Mouse (Mus musculus) stomach, embryonic 16.5 days (tissue): ENCODE data around the gene Tmem247. TPM values are rescaled to one million over a fixed set of nuclear protein-coding genes. Genes with fewer than 3 reads are reported as not detected.

Source experiments
- ATAC-seq: fragments of 200-750 bp; cut with Nextera tagmentation; 2 replicates; pipeline ENCODE4 v1.8.0; 2017; ENCODE audit warnings: moderate number of reproducible peaks, moderate TSS enrichment; ENCODE audit not compliant: insufficient read depth, low FRiP score
- H3K27ac ChIP-seq: fragments of 300-500 bp; sonication (generic); 2 replicates; pipeline ENCODE4 v1.5.1; 2014; ENCODE audit warnings: low read length
- H3K27me3 ChIP-seq: fragments of 300-500 bp; sonication (generic); 2 replicates; pipeline ENCODE4 v1.6.1; 2014; ENCODE audit warnings: low read length, control low read depth, mixed read lengths; ENCODE audit not compliant: control insufficient read depth, insufficient read depth
- H3K36me3 ChIP-seq: fragments of 300-500 bp; sonication (generic); 2 replicates; pipeline ENCODE4 v1.6.1; 2014; ENCODE audit warnings: low read length; ENCODE audit not compliant: control insufficient read depth, insufficient read depth
- H3K4me1 ChIP-seq: fragments of 300-500 bp; sonication (generic); 2 replicates; pipeline ENCODE4 v1.6.1; 2014; ENCODE audit warnings: low read length, control low read depth, mixed read lengths; ENCODE audit not compliant: control insufficient read depth, insufficient read depth
- H3K4me2 ChIP-seq: fragments of 300-500 bp; sonication (generic); 2 replicates; pipeline ENCODE4 v1.6.1; 2014; ENCODE audit warnings: low read depth, low read length, mixed read lengths
- H3K4me3 ChIP-seq: fragments of 300-500 bp; sonication (generic); replicated peaks from 2 replicates; pipeline ENCODE4 v1.5.1; 2014; ENCODE audit warnings: mild to moderate bottlenecking, low read length
- H3K9ac ChIP-seq: fragments of 300-500 bp; sonication (generic); 2 replicates; pipeline ENCODE4 v1.6.1; 2014; ENCODE audit warnings: low read length
- H3K9me3 ChIP-seq: fragments of 300-500 bp; sonication (generic); replicated peaks from 2 replicates; pipeline ENCODE4 v1.6.1; 2016; ENCODE audit warnings: low read length, control low read depth; ENCODE audit not compliant: control insufficient read depth
- WGBS: fragments of 180-500 bp; shearing (Covaris S2); extraction: QIAGEN DNeasy Blood & Tissue Kit; methylation state at CpG from one replicate; pipeline ENCODE4 v1.1.7; 2014; 5-methylcytosine and 5-hydroxymethylcytosine counted together
- polyA plus RNA-seq: library from polyadenylated mRNA; unstranded; fragments of >200 nt; fragmentation: Nextera tagmentation; extraction: Ambion mirVana; gene quantifications from 2 replicates; pipeline ENCODE4 v1.2.1, GENCODE M21; 2015

The Tmem247 gene
- polyA plus RNA-seq = not detected in 2 replicates

DNA sequence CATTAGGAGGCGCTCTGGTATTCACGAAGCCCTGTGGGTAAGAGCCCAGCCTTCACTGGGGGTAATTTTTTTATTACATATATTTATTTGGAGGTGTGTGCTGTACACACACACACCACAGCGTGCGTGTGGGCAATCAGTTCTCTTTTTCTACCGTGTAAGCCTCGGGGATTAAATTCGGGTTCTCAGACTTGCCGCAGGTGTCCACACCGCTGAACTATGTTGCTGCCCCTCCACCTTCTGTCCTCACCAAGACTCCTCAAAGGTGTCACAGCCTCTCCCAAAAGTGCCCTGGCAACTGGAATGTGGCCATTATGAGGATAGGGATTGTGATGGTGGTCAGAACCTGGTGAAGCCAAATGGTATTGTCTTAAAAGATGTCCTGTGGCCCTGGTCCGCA is at the start of gene Tmem247:
Tmem247 (plus strand) TSS at position 301 of the 400 bp plus-strand sequence.
- Histone ChIP-seq H3K27ac (no peak within 1 kb of the TSS), H3K27me3 (no peaks in the 10 kb centered on the region), H3K9ac (no peak within 1 kb of the TSS), H3K36me3 (no peaks in the 10 kb centered on the region), H3K4me1 (no peaks in the 10 kb centered on the region), H3K4me3 (no peak within 1 kb of the TSS), H3K9me3 (no peaks in the 10 kb centered on the region), H3K4me2 (no peak within 1 kb of the TSS)
- WGBS = 86% methylated on average over 10 of the region's 10 CpGs
- ATAC-seq = no peak

DNA sequence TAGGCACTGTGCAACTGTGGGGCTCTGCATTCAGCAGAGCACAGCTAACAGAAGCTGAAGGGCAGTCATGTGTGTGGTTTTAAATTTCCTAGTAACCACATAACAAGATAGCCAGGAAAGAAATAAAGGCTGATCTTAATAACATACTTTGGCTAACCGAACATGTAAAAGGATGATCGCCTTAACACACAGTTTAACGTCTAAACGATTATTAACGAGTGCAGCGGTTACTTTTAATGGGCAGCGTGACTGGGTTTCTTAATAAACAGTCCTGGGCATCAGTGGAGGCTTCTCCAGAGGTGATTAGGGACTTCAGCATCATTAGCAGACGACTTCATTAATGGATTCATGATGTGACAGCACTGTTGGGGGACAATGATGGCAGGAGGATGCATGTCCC is 46.6 kb upstream of the Tmem247 start:
- Histone ChIP-seq H3K27ac (no peak overlapping the region), H3K36me3 (no peaks in the 10 kb centered on the region), H3K9me3 (no peaks in the 10 kb centered on the region), H3K4me2 (no peak overlapping the region), H3K4me1 (no peaks in the 10 kb centered on the region), H3K27me3 (no peaks in the 10 kb centered on the region), H3K9ac (no peak overlapping the region), H3K4me3 (no peak overlapping the region)
- no peak for ATAC-seq
- WGBS = 86% methylated on average over 8 of the region's 8 CpGs

- Histone ChIP-seq H3K9me3 (no peaks in the 10 kb centered on the region), H3K27ac (no peak overlapping the region), H3K4me3 (no peak overlapping the region), H3K36me3 (no peaks in the 10 kb centered on the region), H3K4me1 (no peaks in the 10 kb centered on the region), H3K27me3 (no peaks in the 10 kb centered on the region), H3K9ac (no peak overlapping the region), H3K4me2 (no peak overlapping the region)
- 60% methylated on average over 6 of the region's 6 CpGs for whole genome bisulfite sequencing
- no peak for ATAC-seq
These were observed 44.5 kb upstream of the Tmem247 start for GRCm38 (mm10) chr17:86872643-86873042.

- no peak overlapping the region for H3K4me2 ChIP-seq
- no peaks in the 10 kb centered on the region for H3K36me3 ChIP-seq
- ATAC-seq = peak; percentile 29; the same call in 1 of the 2 replicates
- no peaks in the 10 kb centered on the region for H3K27me3 ChIP-seq
- 66% methylated on average over 9 of the region's 9 CpGs for WGBS
- H3K4me3 ChIP-seq = no peak overlapping the region
- no peak overlapping the region for H3K27ac ChIP-seq
- H3K4me1 ChIP-seq = no peaks in the 10 kb centered on the region
- H3K9ac ChIP-seq = no peak overlapping the region
- H3K9me3 ChIP-seq = no peaks in the 10 kb centered on the region
These were observed 40.2 kb upstream of the Tmem247 start for GRCm38 (mm10) chr17:86876940-86877339.

- no peak overlapping the region for H3K4me3 ChIP-seq
- no peak for ATAC-seq
- H3K4me2 ChIP-seq = no peak overlapping the region
- H3K4me1 ChIP-seq = no peaks in the 10 kb centered on the region
- H3K9ac ChIP-seq = no peak overlapping the region
- 64% methylated on average over 2 of the region's 2 CpGs for WGBS
- H3K36me3 ChIP-seq = no peaks in the 10 kb centered on the region
- H3K9me3 ChIP-seq = no peaks in the 10 kb centered on the region
- no peak overlapping the region for H3K27ac ChIP-seq
- H3K27me3 ChIP-seq = no peaks in the 10 kb centered on the region
These were observed 39.4 kb upstream of the Tmem247 start for GRCm38 (mm10) chr17:86877747-86878146.

- H3K9me3 ChIP-seq = no peaks in the 10 kb centered on the region
- H3K27ac ChIP-seq = no peak overlapping the region
- no peaks in the 10 kb centered on the region for H3K27me3 ChIP-seq
- H3K36me3 ChIP-seq = no peaks in the 10 kb centered on the region
- no peak overlapping the region for H3K4me2 ChIP-seq
- 89% methylated on average over 10 of the region's 10 CpGs for WGBS
- no peaks in the 10 kb centered on the region for H3K4me1 ChIP-seq
- H3K4me3 ChIP-seq = no peak overlapping the region
- H3K9ac ChIP-seq = no peak overlapping the region
- ATAC-seq = no peak
These were observed 37.1 kb upstream of the Tmem247 start for GRCm38 (mm10) chr17:86880056-86880455.

- WGBS = 72% methylated on average over 4 of the region's 4 CpGs
- no peak overlapping the region for H3K9ac ChIP-seq
- no peak overlapping the region for H3K4me3 ChIP-seq
- H3K36me3 ChIP-seq = no peaks in the 10 kb centered on the region
- no peak overlapping the region for H3K27ac ChIP-seq
- no peaks in the 10 kb centered on the region for H3K27me3 ChIP-seq
- ATAC-seq = no peak
- H3K9me3 ChIP-seq = no peaks in the 10 kb centered on the region
- H3K4me2 ChIP-seq = no peak overlapping the region
- no peaks in the 10 kb centered on the region for H3K4me1 ChIP-seq
These were observed 36.6 kb upstream of the Tmem247 start for GRCm38 (mm10) chr17:86880461-86881044.

DNA sequence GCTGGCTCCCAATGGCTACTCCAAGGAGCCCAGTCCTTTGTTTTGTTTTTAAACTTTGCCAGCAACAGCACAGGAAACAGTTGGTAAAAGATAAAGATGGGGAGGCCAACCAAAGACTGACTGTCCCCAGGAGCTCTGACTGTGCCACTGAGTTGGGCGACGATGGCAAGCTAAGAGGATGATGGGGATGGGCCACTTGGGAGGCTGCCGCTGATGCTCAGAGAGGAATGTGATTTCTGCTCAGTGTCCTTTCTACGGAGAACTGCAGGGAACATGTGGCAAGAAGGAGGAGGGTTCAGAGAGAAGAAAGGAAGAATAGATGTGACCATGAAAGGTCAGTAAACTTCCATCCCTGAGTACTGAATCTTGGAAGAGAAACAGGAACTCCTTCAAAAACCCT is 22.0 kb upstream of the Tmem247 start:
- no peak for ATAC-seq
- no peak overlapping the region for H3K4me2 ChIP-seq
- 79% methylated on average over 4 of the region's 4 CpGs for WGBS
- H3K27me3 ChIP-seq = no peaks in the 10 kb centered on the region
- H3K9me3 ChIP-seq = no peaks in the 10 kb centered on the region
- no peaks in the 10 kb centered on the region for H3K36me3 ChIP-seq
- no peaks in the 10 kb centered on the region for H3K4me1 ChIP-seq
- H3K27ac ChIP-seq = no peak overlapping the region
- no peak overlapping the region for H3K4me3 ChIP-seq
- H3K9ac ChIP-seq = no peak overlapping the region

GRCm38 (mm10) chr17:86897486-86898165 is 19.5 kb upstream of the Tmem247 start:
- WGBS = 92% methylated on average over 6 of the region's 6 CpGs
- Histone ChIP-seq H3K27me3 (no peaks in the 10 kb centered on the region), H3K27ac (no peak overlapping the region), H3K4me3 (no peak overlapping the region), H3K36me3 (no peaks in the 10 kb centered on the region), H3K4me1 (no peaks in the 10 kb centered on the region), H3K9ac (no peak overlapping the region), H3K4me2 (no peak overlapping the region), H3K9me3 (no peaks in the 10 kb centered on the region)
- ATAC-seq = no peak
